Mouse (Mus musculus): ENCODE measurements around the gene Unk.
A peak's percentile ranks its signal among the peaks of the same experiment; 100 is the strongest.

DNA sequence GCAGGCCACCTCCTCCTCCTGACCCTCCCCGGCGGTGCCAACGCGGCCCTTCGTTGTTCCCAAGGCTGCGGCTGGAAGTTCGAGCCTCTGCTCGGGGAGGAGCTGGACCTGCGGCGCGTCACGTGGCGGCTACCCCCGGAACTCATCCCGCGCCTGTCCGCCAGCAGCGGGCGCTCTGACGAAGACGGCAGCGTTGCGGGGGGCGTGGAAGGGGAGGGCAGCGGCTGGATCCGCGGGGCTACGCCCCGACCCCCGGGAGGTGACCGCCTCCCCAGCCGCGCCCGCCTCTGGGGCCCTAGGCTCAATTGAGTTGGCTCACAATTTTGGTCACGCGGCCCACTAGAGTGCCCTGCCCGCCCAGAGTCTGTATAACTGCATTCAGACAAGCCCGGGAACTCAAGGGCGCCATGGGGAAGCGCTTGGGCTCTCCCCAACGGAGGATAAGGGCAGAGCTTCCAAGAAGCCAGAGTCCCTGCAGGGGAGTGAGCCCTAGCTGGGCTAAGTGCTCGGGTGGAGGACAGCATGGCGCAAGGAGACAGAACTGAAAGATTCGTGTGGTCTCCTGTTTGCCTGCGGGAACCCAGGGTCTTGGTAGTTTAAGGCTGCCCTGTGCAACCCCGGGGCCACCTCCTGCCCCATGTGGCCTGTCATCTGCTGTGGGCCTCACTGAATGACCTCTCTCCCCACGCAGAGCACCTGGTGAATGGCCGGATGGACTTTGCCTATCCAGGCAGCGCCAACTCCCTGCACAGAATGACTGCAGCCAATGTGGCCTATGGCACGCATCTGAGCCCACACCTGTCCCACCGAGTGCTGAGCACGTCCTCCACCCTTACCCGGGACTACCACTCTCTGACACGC, 25.1 kb upstream of the Unk start:
- TF ChIP-seq GATA2 (IDR thresholded peaks at IDR 0.05; ENCODE audit: borderline replicate concordance, low read depth, low read length) (no peak), CTCF (IDR thresholded peaks at IDR 0.05; ENCODE audit: low read depth, low read length) (peak; percentile 13; the same call in 1 of the 2 replicates)
